Mouse (Mus musculus): ENCODE results near the gene Hibadh.

DNA sequence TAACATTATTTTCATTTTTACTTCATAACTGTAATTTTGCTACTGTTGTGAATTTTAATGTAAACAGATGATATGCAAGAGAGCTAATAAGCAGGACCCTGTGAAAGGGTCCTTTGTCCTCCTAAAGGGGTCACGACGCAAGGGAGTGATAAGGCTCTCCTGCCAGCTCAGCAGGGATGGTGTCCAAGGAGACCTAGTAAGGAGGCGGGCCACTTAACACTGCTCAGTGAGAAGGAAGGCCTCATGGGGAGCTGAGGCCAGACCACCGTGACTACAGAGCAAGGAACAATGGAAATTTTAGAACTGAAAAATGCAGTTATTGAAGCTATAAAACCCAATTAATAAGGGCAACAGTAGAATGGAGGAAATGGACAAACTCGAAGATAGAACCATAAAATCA is 5.7 kb upstream of the Hibadh start:
- TF ChIP-seq POLR2A (IDR thresholded peaks at IDR 0.05; ENCODE audit: extremely low read depth, insufficient read depth, low read length) (no peak), CTCF (IDR thresholded peaks at IDR 0.05; ENCODE audit: low read depth, low read length) (no peak)

All from liver, adult 2 months (tissue).